Mouse (Mus musculus): ENCODE results near the gene Slc25a44.

DNA sequence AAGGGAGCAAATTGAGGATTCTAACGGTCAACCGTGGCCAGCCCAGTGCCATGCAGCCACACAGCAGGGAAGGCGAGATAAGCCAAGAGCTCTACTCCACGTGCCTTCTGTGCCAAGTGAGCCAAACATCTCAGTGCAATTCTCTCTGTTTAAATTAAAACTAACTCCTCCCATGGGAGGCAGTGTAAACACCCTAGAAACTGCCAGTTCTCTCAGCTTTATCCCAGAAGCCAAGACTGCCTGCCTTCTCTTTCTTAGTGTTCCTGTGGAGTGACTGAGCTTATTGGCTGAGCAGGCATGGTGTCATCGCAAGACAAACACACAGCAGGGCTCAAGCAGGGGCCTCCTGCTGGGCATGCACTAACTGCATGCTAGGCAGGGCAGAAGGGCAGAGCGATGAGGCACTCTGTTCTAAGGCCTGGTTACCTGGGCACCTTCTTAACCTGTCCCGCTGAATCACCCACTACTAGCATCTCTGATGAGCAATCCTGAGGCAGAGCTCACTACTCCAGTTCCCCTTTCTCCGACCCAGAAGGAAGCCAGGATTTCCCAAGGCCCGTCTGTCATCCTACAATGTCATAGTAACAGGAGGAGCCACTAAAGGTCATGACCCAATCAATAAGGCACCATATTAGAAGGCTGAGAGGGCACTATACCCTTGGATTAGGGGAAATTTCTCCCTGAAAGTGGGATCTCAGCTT, 2.8 kb downstream of the Slc25a44 start:
- TF ChIP-seq CTCF (IDR thresholded peaks at IDR 0.05; ENCODE audit: low read depth) (peak; percentile 62), EP300 (optimal IDR thresholded peaks at IDR 0.05) (no peak)

Measured in stomach, postnatal 0 days (tissue).